Mouse (Mus musculus) limb, embryonic 11.5 days (tissue): Measurements from ENCODE around the gene Olfr1220. TPM values are rescaled to one million over a fixed set of nuclear protein-coding genes. Genes with fewer than 3 reads are reported as not detected.

Experiments used
- polyA plus RNA-seq: library from polyadenylated mRNA; unstranded; fragments of >200 nt; fragmentation: Nextera tagmentation; extraction: Ambion mirVana; gene quantifications from 2 replicates; pipeline ENCODE4 v1.2.1, GENCODE M21; 2014

Gene Olfr1220
- polyA plus RNA-seq, 1 experiment from 2014 or later, result not detected

Other genes with a start within 250 kb of the Olfr1220 start
- gene Olfr1206, start 243.6 kb downstream of the Olfr1220 start, polyA plus RNA-seq, result not detected in 2 replicates
- not detected in 2 replicates for gene Olfr1208, start 204.5 kb downstream of the Olfr1220 start, polyA plus RNA-seq
- not detected in 2 replicates for gene Olfr1209, start 191.7 kb downstream of the Olfr1220 start, polyA plus RNA-seq
- gene Olfr1211, start 168.7 kb downstream of the Olfr1220 start, polyA plus RNA-seq, result not detected in 2 replicates
- not detected in 2 replicates for gene Olfr1212, start 152.9 kb downstream of the Olfr1220 start, polyA plus RNA-seq
- not detected in 2 replicates for gene Gm13762, start 126.6 kb downstream of the Olfr1220 start, polyA plus RNA-seq
- gene Olfr1214, start 114.2 kb downstream of the Olfr1220 start, polyA plus RNA-seq, result not detected in 2 replicates
- gene Olfr1215, start 99.9 kb downstream of the Olfr1220 start, polyA plus RNA-seq, result not detected in 2 replicates
- not detected in 2 replicates for gene Olfr1216, start 88.5 kb downstream of the Olfr1220 start, polyA plus RNA-seq
- not detected in 2 replicates for gene Olfr1217, start 74.8 kb downstream of the Olfr1220 start, polyA plus RNA-seq
- gene Olfr1218, start 45.6 kb downstream of the Olfr1220 start, polyA plus RNA-seq, result not detected in 2 replicates
- not detected in 2 replicates for gene Olfr1219, start 23.3 kb downstream of the Olfr1220 start, polyA plus RNA-seq
- gene Olfr1221, start 10.4 kb upstream of the Olfr1220 start, polyA plus RNA-seq, result not detected in 2 replicates
- not detected in 2 replicates for gene Olfr1222, start 26.2 kb upstream of the Olfr1220 start, polyA plus RNA-seq
- not detected in 2 replicates for gene Olfr1223, start 44.7 kb upstream of the Olfr1220 start, polyA plus RNA-seq
- gene Olfr1224-ps1, start 57.3 kb upstream of the Olfr1220 start, polyA plus RNA-seq, result not detected in 2 replicates
- not detected in 2 replicates for gene Olfr1225, start 67.8 kb upstream of the Olfr1220 start, polyA plus RNA-seq
- not detected in 2 replicates for gene Olfr1226, start 93.2 kb upstream of the Olfr1220 start, polyA plus RNA-seq
- gene Olfr1228, start 147.2 kb upstream of the Olfr1220 start, polyA plus RNA-seq, result not detected in 2 replicates
- not detected in 2 replicates for gene Olfr1229, start 181.2 kb upstream of the Olfr1220 start, polyA plus RNA-seq
- not detected in 2 replicates for gene Olfr1230, start 190.4 kb upstream of the Olfr1220 start, polyA plus RNA-seq
- gene Olfr1231, start 200.2 kb upstream of the Olfr1220 start, polyA plus RNA-seq, result not detected in 2 replicates
- not detected in 2 replicates for gene Olfr1232, start 222.8 kb upstream of the Olfr1220 start, polyA plus RNA-seq
- gene Olfr1233, start 235.6 kb upstream of the Olfr1220 start, polyA plus RNA-seq, result not detected in 2 replicates